9 mouse cellular contexts compared by ENCODE assay signal in the genomic region with DNA sequence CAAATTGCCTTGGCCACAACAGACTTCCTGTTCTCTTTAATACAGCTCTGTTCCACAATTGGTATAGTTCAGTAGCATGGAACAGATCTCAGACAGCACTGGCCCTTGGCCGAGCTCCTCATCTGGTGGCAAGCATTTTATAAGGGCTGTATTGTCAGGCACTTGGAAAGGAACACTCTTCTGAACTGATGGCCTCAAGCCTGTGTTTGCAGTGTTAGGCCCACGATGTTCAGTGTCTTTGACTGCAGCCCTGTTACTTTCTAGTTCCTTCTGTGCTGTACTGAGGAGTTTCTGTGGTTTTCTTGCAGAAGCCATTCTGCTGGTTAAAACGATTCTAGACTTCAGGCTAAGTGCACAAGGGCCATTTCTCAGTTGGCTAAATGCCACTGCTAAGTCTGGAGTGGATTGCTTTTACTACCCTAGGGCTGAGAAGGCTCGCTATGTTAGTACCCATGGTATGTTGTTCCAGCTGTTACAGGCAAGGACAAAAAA.
DNase-seq lines count a peak whose midpoint lies in the region; ATAC-seq and TF ChIP-seq lines count a peak whose summit lies in the region.
"Had no signal": no experiment of that assay in that cellular context is flagged by ENCODE, and none has a peak within 500 bp of the region (broad histone marks: within the 10 kb centered on the region; RNA-seq: fewer than 3 reads in every experiment).

No protein-coding gene starts in this region.

- H3K36me3 ChIP-seq in forebrain, postnatal 0 days (ENCODE audit: insufficient read depth): no peaks in the 10 kb centered on the region
- H3K36me3 ChIP-seq in forebrain, embryonic 15.5 days: no peaks in the 10 kb centered on the region
- H3K36me3 ChIP-seq in limb, embryonic 13.5 days: no peaks in the 10 kb centered on the region

- H3K27me3 ChIP-seq in forebrain, postnatal 0 days (ENCODE audit: insufficient read depth, low read length): no peaks in the 10 kb centered on the region
- no peaks in the 10 kb centered on the region for H3K27me3 ChIP-seq in forebrain, embryonic 15.5 days
- H3K27me3 ChIP-seq in limb, embryonic 13.5 days: no peaks in the 10 kb centered on the region

- TF ChIP-seq CTCF in forebrain, postnatal 0 days (IDR thresholded peaks at IDR 0.05; ENCODE audit: low read depth): no peak

- no peak overlapping the region for H3K4me2 ChIP-seq in forebrain, postnatal 0 days (ENCODE audit: low read depth)
- no peak overlapping the region for H3K4me2 ChIP-seq in forebrain, embryonic 15.5 days (replicated peaks)
- H3K4me2 ChIP-seq in limb, embryonic 13.5 days (replicated peaks): no peak overlapping the region

- H3K27ac ChIP-seq in forebrain, postnatal 0 days (ENCODE audit: low read depth, low read length): no peak overlapping the region
- no peak overlapping the region for H3K27ac ChIP-seq in forebrain, embryonic 15.5 days (replicated peaks)
- peak overlapping the region; percentile 79 for H3K27ac ChIP-seq in limb, embryonic 13.5 days

- H3K9ac ChIP-seq in forebrain, postnatal 0 days: no peak overlapping the region
- H3K9ac ChIP-seq in forebrain, embryonic 15.5 days (replicated peaks): no peak overlapping the region
- H3K9ac ChIP-seq in limb, embryonic 13.5 days: no peak overlapping the region

- DNase-seq in forebrain, postnatal 0 days: peak; percentile 18
- DNase-seq in 416B (ENCODE audit: low read depth): peak; percentile 76
- peak; percentile 51 for DNase-seq in heart, postnatal 4 days
- DNase-seq in right cerebral cortex, postnatal 4 days: peak; percentile 34
- no peak for DNase-seq in urinary bladder, adult 2 months (ENCODE audit: low spot score)

- 65% methylated on average over 4 of the region's 4 CpGs for WGBS in forebrain, postnatal 0 days
- 70% methylated on average over 4 of the region's 4 CpGs for WGBS in forebrain, embryonic 15.5 days
- WGBS in limb, embryonic 13.5 days: 21% methylated on average over 4 of the region's 4 CpGs

- peak; percentile 77 for ATAC-seq in forebrain, postnatal 0 days
- no peak for ATAC-seq in forebrain, embryonic 15.5 days (replicated peaks)
- peak; percentile 59 for ATAC-seq in common myeloid progenitor, adult 5-6 weeks (replicated peaks; ENCODE audit: low read depth, poor library complexity, severe bottlenecking)
- ATAC-seq in limb, embryonic 13.5 days (ENCODE audit: low FRiP score, low read depth): peak; percentile 87

- H3K9me3 ChIP-seq in forebrain, postnatal 0 days (ENCODE audit: low read length): no peaks in the 10 kb centered on the region
- no peaks in the 10 kb centered on the region for H3K9me3 ChIP-seq in forebrain, embryonic 15.5 days
- no peaks in the 10 kb centered on the region for H3K9me3 ChIP-seq in limb, embryonic 13.5 days

- no peaks in the 10 kb centered on the region for H3K4me1 ChIP-seq in forebrain, postnatal 0 days (ENCODE audit: insufficient read depth)
- no peaks in the 10 kb centered on the region for H3K4me1 ChIP-seq in forebrain, embryonic 15.5 days
- H3K4me1 ChIP-seq in limb, embryonic 13.5 days: peaks cover 22% of the 10 kb centered on the region

- H3K4me3 ChIP-seq in forebrain, postnatal 0 days (ENCODE audit: low read depth, low read length): no peak overlapping the region
- H3K4me3 ChIP-seq in forebrain, embryonic 15.5 days: no peak overlapping the region
- H3K4me3 ChIP-seq in limb, embryonic 13.5 days: no peak overlapping the region
- H3K4me3 ChIP-seq: erythroblast, embryonic 14.5 days had no signal
